Mouse (Mus musculus): ENCODE measurements at regions not wholly inside any gene's neighbourhood (a gene's known extent, or its start where the extent isn't known, plus 50 kb on each side); places are given as distances from the start of the nearest gene placed in this dataset.

DNA sequence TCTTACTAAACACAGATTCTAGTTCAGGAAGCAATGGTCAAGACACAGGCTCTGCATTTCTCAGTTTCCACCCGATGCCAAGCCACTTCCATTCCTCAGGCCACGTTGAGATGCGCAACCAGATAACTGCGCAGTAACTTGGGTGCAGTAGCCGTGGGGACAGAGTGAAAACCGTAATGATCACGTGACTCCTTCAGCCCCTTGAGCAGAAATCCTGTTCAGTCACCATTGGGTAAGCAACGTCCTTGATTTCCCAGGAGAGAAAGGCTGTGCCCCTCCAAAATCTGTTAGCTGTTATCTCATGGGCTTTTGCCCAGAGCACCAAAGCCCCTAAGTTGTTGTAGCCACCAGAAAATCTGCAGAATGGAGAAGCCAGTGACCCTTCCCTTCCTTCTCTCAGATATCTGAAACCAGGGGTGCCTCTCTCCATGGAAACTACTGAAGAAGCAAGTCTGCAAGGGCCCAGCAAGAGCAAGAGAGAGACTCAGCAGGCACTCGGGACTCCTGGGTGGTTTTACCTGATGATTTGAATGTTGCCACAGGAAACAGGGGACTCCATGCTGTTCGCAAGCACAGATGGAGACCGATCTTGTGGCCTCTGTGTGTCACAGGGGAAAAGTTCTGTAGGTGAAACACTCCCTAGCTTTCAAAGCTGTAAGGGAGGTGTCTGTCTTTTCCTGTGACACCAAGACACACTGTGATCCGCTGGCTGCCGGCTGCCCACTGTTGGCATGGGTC is 126.7 kb downstream of the Lmo4 start:
- TF ChIP-seq EP300 (optimal IDR thresholded peaks at IDR 0.05) (no peak), CTCF (IDR thresholded peaks at IDR 0.05; ENCODE audit: low read depth) (no peak)
